Mouse (Mus musculus): Measurements from ENCODE around the gene Ceacam1. TPM values are rescaled to one million over a fixed set of nuclear protein-coding genes. Genes with fewer than 3 reads are reported as not detected.

The Ceacam1 gene
- polyA plus RNA-seq, 1 experiment = 38.6 TPM

DNA sequence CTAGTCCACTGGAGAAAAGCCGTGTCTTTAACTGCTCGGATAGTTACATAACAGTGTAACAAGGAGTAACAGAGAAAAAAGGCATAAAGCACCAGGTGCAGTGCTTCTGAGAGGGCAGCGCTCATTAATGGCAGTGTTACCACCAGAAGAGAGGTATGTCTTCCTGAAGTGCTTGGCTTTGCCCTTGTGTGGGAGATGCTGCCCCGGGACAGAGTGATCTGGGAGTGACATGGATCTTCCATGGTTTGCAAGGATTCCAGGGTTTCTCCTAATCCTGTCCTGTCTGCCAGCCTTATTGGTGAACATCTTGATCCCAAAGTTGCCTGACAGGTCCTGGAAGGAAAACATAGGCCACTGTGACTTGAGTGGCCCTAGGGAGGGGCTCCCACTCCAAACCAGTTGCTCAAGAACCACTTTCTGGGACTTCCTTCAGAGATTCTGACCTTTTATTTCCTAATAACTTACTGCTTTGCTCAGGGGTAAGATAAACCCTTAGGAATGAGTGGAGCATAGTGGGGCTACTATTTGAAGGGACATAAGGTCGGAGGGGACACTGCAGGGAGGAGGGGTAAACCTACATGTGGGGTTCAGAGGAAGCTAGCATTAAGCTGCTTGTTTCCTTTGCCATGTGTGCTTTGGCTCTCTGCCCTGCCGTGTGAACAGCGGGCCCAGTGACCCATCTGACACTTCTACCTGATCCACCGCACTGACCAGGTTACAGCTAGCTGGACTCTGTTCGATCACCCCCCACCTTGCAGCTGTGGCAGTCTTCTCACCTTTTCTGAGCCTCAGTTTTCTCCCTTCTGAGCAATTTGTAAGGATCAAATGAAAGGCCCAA is 37.2 kb downstream of the Ceacam1 start:
- TF ChIP-seq CTCF (IDR thresholded peaks at IDR 0.05; ENCODE audit: insufficient read depth, low read length) = no peak
- no peak for TF ChIP-seq POLR2A (IDR thresholded peaks at IDR 0.05; ENCODE audit: borderline replicate concordance, extremely low read depth, low read depth, low read length)
- peak; percentile 56 for DNase-seq
- H3K4me1 ChIP-seq (ENCODE audit: control insufficient read depth, insufficient read depth, low read length) = peaks cover 22% of the 10 kb centered on the region
- H3K4me3 ChIP-seq (replicated peaks; ENCODE audit: extremely low read depth, low read depth, low read length) = no peak overlapping the region
- WGBS = 61% methylated on average over 9 of the region's 9 CpGs

DNA sequence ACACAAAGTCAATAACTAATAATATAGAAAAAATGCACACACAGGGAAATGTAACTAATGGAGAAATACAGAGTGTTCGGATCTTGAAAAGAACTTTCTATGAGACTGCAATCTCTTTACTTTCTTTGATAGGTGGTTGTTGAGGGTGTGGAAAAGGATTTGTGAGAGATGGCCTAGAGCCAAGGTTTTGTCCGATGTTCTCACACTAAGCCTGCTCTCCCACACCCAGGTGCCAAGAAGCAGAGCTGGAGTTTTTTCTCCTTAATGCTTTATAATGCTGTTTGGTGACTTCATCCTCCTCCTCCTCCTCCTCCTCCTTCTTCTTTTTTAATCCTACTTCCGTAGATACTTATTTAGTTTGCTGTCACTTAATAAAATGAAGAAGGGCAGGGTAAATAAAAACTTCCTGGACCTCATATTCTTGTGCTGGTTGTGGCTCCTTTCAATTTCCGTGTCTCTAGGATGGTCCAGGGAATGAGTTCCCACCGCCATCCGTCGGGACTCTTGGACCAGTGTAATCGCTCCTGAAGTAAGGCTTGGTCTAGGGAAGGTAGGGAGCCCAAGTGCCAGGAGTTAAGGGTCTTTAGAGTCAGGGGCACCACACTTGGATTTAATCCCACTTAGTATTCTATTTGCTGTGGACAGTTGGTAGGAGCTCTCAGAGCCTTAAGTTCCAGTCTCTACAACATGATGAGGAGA is 38.1 kb downstream of the Ceacam1 start:
- WGBS = 39% methylated on average over 8 of the region's 8 CpGs
- TF ChIP-seq POLR2A (IDR thresholded peaks at IDR 0.05; ENCODE audit: borderline replicate concordance, extremely low read depth, low read depth, low read length) = no peak
- TF ChIP-seq CTCF (IDR thresholded peaks at IDR 0.05; ENCODE audit: insufficient read depth, low read length) = no peak
- DNase-seq = no peak
- Histone ChIP-seq H3K4me1 (ENCODE audit: control insufficient read depth, insufficient read depth, low read length) (peaks cover 31% of the 10 kb centered on the region), H3K4me3 (replicated peaks; ENCODE audit: extremely low read depth, low read depth, low read length) (no peak overlapping the region)

DNA sequence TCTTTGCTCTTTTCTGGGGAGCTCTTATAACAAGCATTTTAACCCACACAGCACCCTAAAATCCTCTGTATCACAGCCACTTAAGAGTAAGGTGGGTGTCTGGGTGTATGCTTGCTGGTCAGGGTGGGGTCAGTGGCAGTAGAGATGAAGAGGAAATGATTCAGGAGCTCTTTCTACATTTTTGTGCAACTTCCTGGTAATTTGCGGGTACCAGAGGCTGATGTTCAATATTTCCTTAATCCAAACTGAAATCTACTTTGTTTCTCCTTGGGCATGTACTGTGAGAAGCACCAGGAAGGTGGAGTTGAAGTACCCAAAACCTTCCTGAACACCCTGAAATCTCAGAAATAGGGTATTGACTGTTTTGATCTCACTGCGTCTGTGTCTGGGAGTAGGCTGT is 40.7 kb downstream of the Ceacam1 start:
- DNase-seq = no peak
- Histone ChIP-seq H3K4me3 (replicated peaks; ENCODE audit: extremely low read depth, low read depth, low read length) (no peak overlapping the region), H3K4me1 (ENCODE audit: control insufficient read depth, insufficient read depth, low read length) (peaks cover 41% of the 10 kb centered on the region)
- TF ChIP-seq CTCF (IDR thresholded peaks at IDR 0.05; ENCODE audit: insufficient read depth, low read length) (no peak), POLR2A (IDR thresholded peaks at IDR 0.05; ENCODE audit: borderline replicate concordance, extremely low read depth, low read depth, low read length) (no peak)
- WGBS = 50% methylated on average over 2 of the region's 2 CpGs

DNA sequence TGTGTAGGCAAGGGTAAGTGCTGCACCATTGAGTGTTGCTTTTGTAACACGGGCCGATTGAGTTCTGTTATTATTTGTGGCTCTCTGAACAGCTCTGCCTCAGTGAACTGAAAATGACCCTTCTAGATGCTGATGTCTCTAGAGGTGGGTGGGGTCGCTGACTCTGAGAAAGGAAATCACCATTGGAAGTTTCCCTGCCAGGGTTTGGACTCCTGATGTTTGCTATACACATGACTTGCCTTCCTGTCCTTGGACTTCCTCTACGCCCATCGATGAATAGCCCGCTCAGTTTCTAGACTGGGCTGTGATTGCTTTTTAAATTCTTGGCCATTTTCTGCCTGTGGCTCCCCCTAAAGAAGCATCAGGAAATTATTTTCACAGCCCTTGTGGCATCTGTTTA is 41.2 kb downstream of the Ceacam1 start:
- H3K4me3 ChIP-seq (replicated peaks; ENCODE audit: extremely low read depth, low read depth, low read length) = no peak overlapping the region
- WGBS = 35% methylated on average over 6 of the region's 6 CpGs
- H3K4me1 ChIP-seq (ENCODE audit: control insufficient read depth, insufficient read depth, low read length) = peaks cover 41% of the 10 kb centered on the region
- no peak for TF ChIP-seq CTCF (IDR thresholded peaks at IDR 0.05; ENCODE audit: insufficient read depth, low read length)
- no peak for TF ChIP-seq POLR2A (IDR thresholded peaks at IDR 0.05; ENCODE audit: borderline replicate concordance, extremely low read depth, low read depth, low read length)
- no peak for DNase-seq

DNA sequence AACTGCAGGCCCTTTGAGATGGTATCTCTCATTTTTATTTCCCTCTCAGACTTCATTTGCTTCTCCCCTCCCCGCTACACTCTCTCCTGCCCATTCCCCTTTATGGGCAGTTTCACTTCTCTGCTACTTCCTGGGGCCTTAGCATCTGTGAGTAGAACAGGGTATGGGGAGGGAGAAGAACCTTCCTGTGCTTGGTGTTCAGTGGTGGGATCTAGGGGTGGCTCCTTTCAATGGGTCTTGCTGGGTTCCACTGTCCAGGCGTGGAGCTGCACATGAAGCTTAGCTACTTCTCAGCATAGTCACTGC is 41.9 kb downstream of the Ceacam1 start:
- no peak for DNase-seq
- 79% methylated on average over 2 of the region's 2 CpGs for WGBS
- no peak overlapping the region for H3K4me3 ChIP-seq (replicated peaks; ENCODE audit: extremely low read depth, low read depth, low read length)
- peaks cover 39% of the 10 kb centered on the region for H3K4me1 ChIP-seq (ENCODE audit: control insufficient read depth, insufficient read depth, low read length)
- TF ChIP-seq CTCF (IDR thresholded peaks at IDR 0.05; ENCODE audit: insufficient read depth, low read length) (no peak), POLR2A (IDR thresholded peaks at IDR 0.05; ENCODE audit: borderline replicate concordance, extremely low read depth, low read depth, low read length) (no peak)

DNA sequence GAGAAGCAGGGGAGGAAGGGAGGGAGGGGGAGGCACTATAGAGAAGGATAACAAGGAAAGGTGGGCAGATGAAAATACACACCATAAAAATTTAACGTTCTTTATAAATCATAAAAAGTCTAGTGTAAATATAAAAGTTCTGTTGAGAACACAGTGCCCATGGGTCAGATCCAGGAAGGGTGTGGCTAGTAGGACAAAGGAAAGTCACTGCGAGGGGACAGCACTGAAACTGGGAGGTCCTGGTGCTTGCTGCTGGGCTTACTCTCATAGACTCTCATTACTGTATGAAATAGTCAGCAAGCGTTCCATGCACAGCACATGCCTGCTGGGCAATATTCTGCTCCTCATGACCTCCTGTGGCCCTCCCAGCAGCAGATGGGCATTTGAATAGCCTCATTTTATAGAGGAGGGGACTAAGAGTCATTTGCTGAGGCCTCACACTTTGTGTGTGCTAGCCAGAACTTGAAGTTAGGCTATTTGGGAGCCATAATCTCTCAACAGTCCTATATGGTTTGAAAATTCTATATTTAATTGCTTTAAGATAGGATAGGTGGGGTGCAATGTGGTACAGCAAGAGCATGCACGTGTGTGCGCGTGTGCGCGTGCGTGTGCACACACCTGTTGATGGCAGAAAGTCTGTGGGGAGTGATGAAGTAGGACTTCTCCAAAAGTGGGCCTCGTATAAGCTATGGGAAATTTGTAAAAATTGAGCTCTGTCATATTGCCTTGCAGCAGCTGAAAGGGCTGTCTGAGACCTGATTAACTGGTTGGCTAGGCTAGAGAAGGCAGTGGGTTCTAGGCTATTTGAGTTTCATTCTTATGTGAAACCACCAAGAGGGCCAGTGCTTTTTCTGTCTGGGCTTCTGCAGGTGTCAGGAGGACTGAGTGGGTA is 42.5 kb downstream of the Ceacam1 start:
- no peak for DNase-seq
- WGBS = 74% methylated on average over 10 of the region's 10 CpGs
- H3K4me1 ChIP-seq (ENCODE audit: control insufficient read depth, insufficient read depth, low read length) = peaks cover 37% of the 10 kb centered on the region
- TF ChIP-seq POLR2A (IDR thresholded peaks at IDR 0.05; ENCODE audit: borderline replicate concordance, extremely low read depth, low read depth, low read length) (0 out of 2 replicates have a peak, but pooled peaks have one; percentile 7), CTCF (IDR thresholded peaks at IDR 0.05; ENCODE audit: insufficient read depth, low read length) (no peak)
- H3K4me3 ChIP-seq (replicated peaks; ENCODE audit: extremely low read depth, low read depth, low read length) = no peak overlapping the region

DNA sequence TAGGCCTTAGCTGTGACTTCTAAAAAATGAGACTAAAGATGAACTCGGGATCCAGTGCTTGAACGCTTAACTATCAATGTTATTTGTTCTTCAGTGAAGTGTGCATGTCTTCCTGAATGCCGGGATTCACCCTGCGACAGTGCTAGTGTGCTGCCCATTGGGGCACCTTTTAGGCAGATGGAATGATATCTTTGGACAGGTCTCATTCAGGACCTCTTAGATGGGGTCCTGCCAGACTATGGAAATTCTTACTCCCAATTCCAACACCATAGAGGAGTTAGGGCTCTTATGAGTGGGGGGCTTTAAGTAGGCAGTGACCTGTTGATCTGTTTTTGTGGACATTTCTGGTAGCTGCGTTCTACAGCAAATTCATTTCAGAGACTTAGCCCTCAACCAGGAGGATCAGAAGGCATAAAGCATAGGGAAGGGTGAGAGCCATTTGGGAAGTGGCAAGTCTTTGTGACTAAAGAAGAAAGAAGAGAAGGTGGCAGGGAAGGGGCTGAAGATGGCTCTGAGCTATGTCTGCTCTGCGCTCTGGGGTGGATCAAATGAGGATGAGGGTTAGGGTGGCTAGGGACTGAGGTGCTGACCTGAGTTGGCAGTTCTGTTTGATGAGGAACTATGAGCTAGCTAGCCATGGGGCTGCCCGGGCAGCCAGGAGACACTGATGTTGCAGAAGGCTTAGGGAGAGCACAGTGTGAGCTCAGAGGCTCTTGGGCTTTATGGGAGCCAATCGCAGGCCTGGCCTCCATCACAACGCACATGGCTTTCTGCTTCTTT is 43.4 kb downstream of the Ceacam1 start:
- Histone ChIP-seq H3K4me1 (ENCODE audit: control insufficient read depth, insufficient read depth, low read length) (peaks cover 34% of the 10 kb centered on the region), H3K4me3 (replicated peaks; ENCODE audit: extremely low read depth, low read depth, low read length) (no peak overlapping the region)
- TF ChIP-seq CTCF (IDR thresholded peaks at IDR 0.05; ENCODE audit: insufficient read depth, low read length) (no peak), POLR2A (IDR thresholded peaks at IDR 0.05; ENCODE audit: borderline replicate concordance, extremely low read depth, low read depth, low read length) (no peak)
- 76% methylated on average over 9 of the region's 9 CpGs for WGBS
- no peak for DNase-seq

DNA sequence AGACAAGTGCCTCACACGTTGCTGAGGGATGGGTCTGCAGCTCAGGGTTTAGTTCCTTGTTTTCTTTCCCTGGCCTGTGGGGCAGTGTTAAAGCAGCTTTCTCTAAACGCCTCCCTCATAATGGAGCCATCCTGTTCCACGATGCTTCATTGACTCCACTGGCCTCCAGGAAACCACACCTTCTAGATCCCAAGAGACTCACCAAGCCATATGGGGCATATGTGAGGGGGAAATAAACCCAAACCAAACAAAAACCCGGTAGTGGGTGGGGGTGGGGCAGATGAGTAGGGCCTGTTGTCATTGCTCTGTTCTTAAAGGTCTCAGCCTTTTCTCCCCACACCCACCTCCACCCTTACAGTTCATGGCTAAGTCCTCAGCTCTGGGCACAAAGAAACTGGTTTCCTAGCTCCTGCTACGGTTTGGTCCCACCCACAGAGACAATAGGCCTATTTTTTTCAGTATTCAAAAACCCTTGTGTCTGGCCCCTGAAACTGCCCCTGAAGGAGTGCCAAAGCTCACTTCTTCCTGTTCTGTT is 44.3 kb downstream of the Ceacam1 start:
- no peak overlapping the region for H3K4me3 ChIP-seq (replicated peaks; ENCODE audit: extremely low read depth, low read depth, low read length)
- 15% methylated on average over 5 of the region's 5 CpGs for WGBS
- DNase-seq = no peak
- peaks cover 32% of the 10 kb centered on the region for H3K4me1 ChIP-seq (ENCODE audit: control insufficient read depth, insufficient read depth, low read length)
- no peak for TF ChIP-seq CTCF (IDR thresholded peaks at IDR 0.05; ENCODE audit: insufficient read depth, low read length)
- no peak for TF ChIP-seq POLR2A (IDR thresholded peaks at IDR 0.05; ENCODE audit: borderline replicate concordance, extremely low read depth, low read depth, low read length)

All from lung, adult 2 months (tissue).